Mouse (Mus musculus) cerebellum, adult (tissue): ENCODE data around the gene Zer1.
"Not testable (repeated sequence)": the region's sequence is repeated elsewhere in the genome, so short reads cannot be mapped to it uniquely, and the experiment has no call there.

ENCODE experiments used
- ATAC-seq: cut with Nextera tagmentation; 2 replicates; pipeline ENCODE4 v1.9.2; 2017; ENCODE audit warnings: mild to moderate bottlenecking, moderate library complexity, mixed read lengths; ENCODE audit not compliant: insufficient number of reproducible peaks, low FRiP score, low TSS enrichment

Zer1 gene

GRCm38 (mm10) chr2:30057223-30057904, 67.0 kb downstream of the Zer1 start, which contains the start of gene Set:
TSS of gene Set (plus strand) at chr2:30057378.
- ATAC-seq: no peak

- ATAC-seq: no peak
Measured at GRCm38 (mm10) chr2:30056736-30057135, 67.6 kb downstream of the Zer1 start.

DNA sequence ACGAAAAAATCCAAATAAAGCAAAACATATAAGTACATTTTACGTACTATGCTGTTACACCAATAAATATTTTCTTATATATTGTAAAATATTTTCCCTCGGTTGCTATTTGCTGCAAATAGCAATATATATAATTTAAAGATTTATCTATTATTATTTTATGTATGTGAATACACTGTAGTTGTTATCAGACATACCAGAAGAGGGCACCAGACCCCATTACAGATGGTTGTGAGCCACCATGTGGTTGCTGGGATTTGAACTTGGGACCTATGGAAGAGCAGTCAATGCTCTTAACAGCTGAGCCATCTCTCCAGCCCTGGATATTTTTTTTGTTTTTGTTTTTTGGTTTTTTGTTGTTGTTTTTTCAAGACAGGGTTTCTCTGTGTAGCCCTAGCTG, 69.1 kb downstream of the Zer1 start:
- not testable (repeated sequence) for ATAC-seq

GRCm38 (mm10) chr2:30051992-30052761, 72.2 kb downstream of the Zer1 start:
- ATAC-seq: no peak

DNA sequence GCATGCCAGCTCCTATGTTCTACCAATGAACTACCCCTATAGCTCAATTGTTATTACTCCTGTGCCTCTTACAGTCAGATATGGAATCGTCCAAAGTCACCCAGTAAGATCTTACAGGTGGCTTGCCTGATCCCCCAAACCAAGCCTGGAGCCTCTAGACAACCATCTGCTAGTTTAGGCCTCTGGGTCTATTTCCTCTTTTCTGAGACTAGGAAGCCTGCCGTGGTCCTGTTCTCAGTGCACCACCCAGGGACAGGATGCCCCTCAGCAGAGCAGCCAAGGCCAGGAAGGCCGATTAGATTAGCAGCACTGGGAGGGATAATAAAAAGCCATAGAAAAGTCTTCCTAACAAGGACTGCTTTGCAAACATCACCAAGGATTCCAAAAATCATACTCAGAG, 74.6 kb downstream of the Zer1 start:
- ATAC-seq: no peak

DNA sequence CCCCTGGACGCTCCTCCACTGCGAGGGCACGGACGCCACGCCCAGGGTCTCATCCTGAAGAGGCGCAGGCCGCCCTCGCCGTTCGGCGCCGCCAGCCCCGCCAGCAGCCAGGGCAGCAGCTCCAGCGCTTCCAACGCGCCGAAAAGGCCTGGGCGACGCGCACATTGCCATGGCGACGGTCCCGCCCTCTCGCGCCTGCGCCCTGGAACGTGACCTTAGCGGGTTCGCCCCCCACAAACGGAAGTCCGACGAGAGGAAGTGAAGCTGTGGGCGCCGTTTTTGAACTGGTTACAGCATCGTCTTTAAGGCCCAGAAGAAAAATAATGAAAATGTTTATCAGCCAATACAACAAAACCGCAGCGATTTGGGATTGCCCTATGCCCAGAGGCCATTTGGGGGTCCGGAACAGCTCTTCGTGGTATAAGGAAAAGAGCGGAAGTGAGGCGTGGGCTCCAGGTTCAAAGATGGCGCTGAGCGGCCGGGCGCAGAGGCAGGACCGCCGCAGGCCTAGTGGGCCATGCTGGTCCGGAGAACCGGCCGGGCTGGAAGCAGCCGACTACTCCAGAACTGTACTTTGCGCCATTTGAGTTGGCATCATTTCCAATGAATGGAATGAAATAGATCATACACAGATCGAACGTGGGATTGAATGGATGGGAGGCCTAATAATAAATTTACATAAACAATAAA, 75.5 kb downstream of the Zer1 start, which contains the start of gene Wdr34:
Wdr34 (minus strand) TSS at position 183 of the 690 bp plus-strand sequence.
- peak; percentile 86; the same call in 1 of the 2 replicates for ATAC-seq

DNA sequence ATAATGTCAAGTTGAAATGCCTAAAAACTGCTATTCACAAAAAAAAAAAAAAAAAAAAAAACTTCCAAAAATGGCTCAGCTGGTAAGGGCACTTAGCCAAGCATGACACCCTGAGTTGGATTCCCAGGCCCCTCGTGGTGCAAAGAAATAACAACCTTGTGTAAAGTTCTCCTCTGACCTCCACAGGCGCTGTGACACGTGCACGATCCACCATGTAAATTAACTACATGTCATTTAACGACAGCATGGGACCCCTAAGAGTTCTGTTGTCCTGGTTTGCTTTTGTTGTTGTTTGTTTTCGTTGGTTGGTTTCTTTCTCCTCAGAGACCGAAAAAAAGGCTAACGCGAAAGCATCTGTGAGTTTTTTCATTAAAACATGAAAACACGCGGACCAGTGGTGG, 76.3 kb downstream of the Zer1 start:
- ATAC-seq: no peak
